Mouse (Mus musculus) megakaryocyte, embryonic 14.5 days (primary cell): ENCODE results near the gene Haus4. TPM values are rescaled to one million over a fixed set of nuclear protein-coding genes. Genes with fewer than 3 reads are reported as not detected.

Experiments used
- H3K27me3 ChIP-seq: replicated peaks from 2 replicates; pipeline ENCODE3; 2012; ENCODE audit warnings: inconsistent platforms
- H3K36me3 ChIP-seq: replicated peaks from 2 replicates; pipeline ENCODE3; 2012; ENCODE audit warnings: low read length, inconsistent platforms, mixed read lengths
- H3K4me1 ChIP-seq: 2 replicates; pipeline ENCODE4 v1.6.1; 2012; ENCODE audit warnings: inconsistent platforms
- H3K4me3 ChIP-seq: replicated peaks from 2 replicates; pipeline ENCODE3; 2012; ENCODE audit warnings: moderate library complexity, mild to moderate bottlenecking, inconsistent platforms
- H3K9me3 ChIP-seq: 2 replicates; pipeline ENCODE4 v1.6.1; 2012; ENCODE audit warnings: inconsistent platforms
- FLI1 ChIP-seq: IDR thresholded peaks from 2 replicates; pipeline ENCODE4 v1.6.1; 2012; ENCODE audit warnings: low read length, inconsistent platforms, mixed read lengths
- GATA1 ChIP-seq: IDR thresholded peaks from 3 replicates; pipeline ENCODE4 v1.6.1; 2012; ENCODE audit warnings: mixed read lengths, low read length, inconsistent platforms, borderline replicate concordance
- polyA plus RNA-seq: library from polyadenylated mRNA; stranded (reverse); fragments of >175 nt; gene quantifications from 2 replicates; pipeline ENCODE4 v1.2.3, GENCODE M21; 2012; ENCODE audit warnings: low replicate concordance; ENCODE audit not compliant: insufficient read depth

The Haus4 gene
- polyA plus RNA-seq, 1 experiment: 21.3 TPM

DNA sequence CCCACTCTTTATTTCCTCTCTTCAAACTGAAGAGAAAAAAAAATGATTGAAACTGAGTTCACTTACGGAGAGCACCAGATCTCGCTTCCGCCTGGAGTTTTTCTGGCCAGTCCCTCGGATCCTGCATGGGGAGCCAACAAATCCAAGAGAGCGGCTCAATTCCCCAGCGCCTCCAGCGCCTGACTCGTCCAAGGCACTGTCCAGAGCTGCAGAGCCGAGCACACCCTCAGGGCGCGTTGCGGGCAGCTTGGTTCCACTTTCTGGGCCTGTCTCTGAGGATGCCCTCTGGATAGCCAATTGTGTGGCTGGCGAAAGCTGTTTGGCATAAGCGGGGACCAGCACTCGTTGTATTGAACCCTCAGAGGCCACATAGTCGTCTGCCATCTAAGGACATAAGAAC, 36.6 kb upstream of the Haus4 start:
- H3K9me3 ChIP-seq: no peaks in the 10 kb centered on the region

DNA sequence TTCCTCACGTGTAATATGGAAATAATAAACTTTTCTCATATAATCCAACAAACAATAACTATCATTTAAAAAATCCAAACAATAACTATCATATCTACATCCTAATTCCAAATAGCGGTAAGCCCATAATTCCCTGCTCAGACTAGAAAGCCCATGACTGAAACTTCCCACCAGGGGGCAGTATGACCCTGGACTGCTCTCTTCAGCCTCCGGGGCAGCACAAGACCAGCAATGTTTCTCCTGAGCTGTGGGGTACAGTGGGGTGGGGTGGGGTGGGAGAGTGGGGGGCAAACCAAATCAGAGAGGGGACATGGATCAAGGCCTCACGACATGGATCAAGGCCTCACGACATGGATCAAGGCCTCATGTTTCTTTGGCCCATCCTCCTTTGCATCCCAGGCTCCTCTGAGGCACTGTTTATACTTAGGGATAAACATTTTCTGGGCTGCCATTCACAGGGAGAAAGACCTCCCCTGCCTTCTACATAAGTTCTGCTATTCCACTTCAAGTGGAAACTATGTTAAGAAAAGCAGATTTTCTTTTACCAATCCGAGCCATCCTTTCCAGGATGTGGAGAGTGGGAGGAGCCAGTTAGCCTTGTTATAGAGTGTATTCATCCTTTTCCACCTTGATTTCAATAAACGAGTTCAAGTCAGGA, 29.4 kb upstream of the Haus4 start:
- peaks cover 33% of the 10 kb centered on the region for H3K36me3 ChIP-seq
- peaks cover 41% of the 10 kb centered on the region for H3K4me1 ChIP-seq
- H3K9me3 ChIP-seq: no peaks in the 10 kb centered on the region
- no peak overlapping the region for H3K4me3 ChIP-seq
- H3K27me3 ChIP-seq: no peaks in the 10 kb centered on the region
- TF ChIP-seq GATA1 (no peak), FLI1 (no peak)

More for the DNA sequence above, 36.6 kb upstream of the Haus4 start:
- H3K4me1 ChIP-seq: peaks cover 64% of the 10 kb centered on the region
- TF ChIP-seq GATA1 (no peak), FLI1 (no peak)
- H3K4me3 ChIP-seq: no peak overlapping the region
- H3K27me3 ChIP-seq: no peaks in the 10 kb centered on the region
- peaks cover 34% of the 10 kb centered on the region for H3K36me3 ChIP-seq

DNA sequence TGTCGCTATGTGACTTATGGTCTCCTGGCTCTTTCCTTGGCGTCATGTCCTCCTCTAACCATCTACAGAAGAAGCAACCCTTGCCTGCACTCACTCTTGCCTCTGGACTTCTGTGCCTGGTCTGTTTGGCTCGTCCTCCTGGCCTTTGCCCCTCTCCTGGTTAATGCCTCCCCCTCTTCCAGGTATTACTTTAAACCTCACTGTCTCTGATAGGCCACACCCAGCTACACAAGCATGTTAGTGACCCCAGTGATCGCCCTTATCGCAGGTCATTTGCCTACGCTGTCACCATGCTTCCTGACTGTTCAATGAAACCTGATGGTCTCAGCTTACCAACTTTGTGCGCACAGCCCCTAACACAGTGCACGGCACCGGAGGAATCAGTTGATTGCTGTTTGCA, 28.1 kb upstream of the Haus4 start:
- peak overlapping the region; percentile 47 for H3K4me3 ChIP-seq
- H3K27me3 ChIP-seq: peaks cover 2% of the 10 kb centered on the region
- peaks cover 33% of the 10 kb centered on the region for H3K36me3 ChIP-seq
- H3K9me3 ChIP-seq: no peaks in the 10 kb centered on the region
- TF ChIP-seq FLI1 (no peak), GATA1 (no peak)
- peaks cover 43% of the 10 kb centered on the region for H3K4me1 ChIP-seq

DNA sequence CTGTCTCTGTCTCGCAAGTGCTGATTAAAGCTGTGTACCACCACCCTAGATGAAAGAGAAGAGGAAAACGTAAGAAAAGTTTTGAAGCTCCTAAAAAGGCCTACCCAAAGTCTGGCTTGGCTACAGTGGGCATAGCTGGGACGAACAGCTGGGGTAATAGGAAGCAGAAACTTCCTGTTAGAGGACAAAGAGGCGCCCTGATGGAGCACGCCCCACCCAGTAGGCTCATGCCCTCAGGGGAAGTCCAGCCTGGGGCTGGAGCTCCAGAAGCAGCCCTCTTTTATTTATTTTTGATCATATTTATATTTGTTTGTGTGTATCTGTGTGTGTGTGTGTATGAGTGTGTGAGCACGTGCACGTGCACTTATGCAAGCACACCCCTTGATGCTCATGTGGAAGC, 25.2 kb upstream of the Haus4 start:
- Histone ChIP-seq H3K27me3 (peaks cover 31% of the 10 kb centered on the region), H3K9me3 (no peaks in the 10 kb centered on the region), H3K4me3 (no peak overlapping the region), H3K36me3 (peaks cover 17% of the 10 kb centered on the region), H3K4me1 (peaks cover 64% of the 10 kb centered on the region)
- no peak for TF ChIP-seq FLI1
- no peak for TF ChIP-seq GATA1

DNA sequence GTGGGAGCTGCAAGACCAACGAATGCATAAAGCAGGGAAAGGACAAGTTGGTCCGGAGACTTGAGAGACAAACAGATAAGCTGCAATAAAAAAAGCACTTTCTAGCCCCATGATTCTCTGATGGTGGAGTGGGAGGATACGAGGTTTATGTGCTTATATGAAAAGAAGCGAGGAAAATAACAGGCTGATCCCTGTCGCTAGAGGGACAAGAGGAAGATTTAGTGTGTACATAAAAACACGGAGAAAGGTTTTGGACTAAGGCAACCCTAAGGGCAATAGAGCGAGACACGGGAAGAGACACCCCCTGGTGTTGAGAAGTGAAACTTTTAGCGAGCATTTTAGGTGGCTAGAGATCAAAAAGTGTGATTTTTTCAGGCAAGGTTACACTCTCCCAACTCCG, 23.6 kb upstream of the Haus4 start:
- H3K9me3 ChIP-seq: no peaks in the 10 kb centered on the region
- peaks cover 47% of the 10 kb centered on the region for H3K27me3 ChIP-seq

DNA sequence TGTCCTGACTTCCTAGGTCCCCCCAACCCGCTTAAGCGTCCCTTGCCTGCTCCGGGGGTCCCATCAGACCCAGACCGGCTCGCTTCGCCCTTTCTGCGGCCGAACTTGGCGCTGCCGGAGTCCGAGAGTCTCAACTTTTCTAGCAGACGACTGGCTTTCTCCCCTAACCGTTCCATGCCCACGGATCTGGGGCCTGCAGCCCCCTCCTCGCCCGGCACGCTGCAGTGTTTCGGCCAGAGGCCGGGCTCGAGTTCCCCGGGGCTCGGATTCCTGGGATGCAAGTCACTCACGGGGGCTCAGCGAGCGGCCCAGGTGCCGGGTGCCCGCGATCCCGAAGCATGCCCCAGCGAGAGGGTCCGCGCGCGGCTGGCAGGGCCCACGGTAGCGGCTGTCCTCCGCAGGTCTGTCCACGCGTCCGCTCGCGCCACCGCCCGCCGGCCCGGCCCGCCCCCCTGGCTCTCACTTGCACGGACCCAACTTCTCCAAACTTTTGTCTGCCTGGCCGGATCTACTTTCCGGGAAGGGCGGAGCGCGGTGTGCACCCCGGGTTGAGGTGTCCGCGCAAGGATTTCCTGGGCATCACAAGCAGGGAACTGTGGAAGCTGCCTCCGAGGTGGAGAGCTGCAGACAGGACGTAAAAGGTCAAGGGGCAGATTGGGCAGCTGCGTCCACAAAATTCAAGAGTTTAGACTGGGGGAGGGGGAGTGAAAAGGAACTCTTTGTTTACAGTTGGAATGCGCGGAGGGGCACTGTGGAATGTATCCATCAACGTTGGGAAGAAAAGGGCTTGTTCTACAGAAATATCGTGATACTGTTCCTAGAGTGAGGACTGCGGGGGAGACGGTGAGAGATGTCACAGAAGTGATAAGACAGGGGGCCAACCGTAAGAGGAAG, 22.9 kb upstream of the Haus4 start, which contains the start of gene Ajuba:
Ajuba (minus strand) TSS at position 470 of the 894 bp plus-strand sequence.
- Histone ChIP-seq H3K4me1 (peaks cover 70% of the 10 kb centered on the region), H3K9me3 (no peaks in the 10 kb centered on the region), H3K4me3 (peak within 1 kb of the TSS; percentile 94), H3K36me3 (no peaks in the 10 kb centered on the region), H3K27me3 (peaks cover 48% of the 10 kb centered on the region)
- TF ChIP-seq GATA1 (no peak), FLI1 (no peak)

More for the DNA sequence above, 23.6 kb upstream of the Haus4 start:
- Histone ChIP-seq H3K4me3 (peak overlapping the region; percentile 94), H3K4me1 (peaks cover 70% of the 10 kb centered on the region), H3K36me3 (peaks cover 6% of the 10 kb centered on the region)
- TF ChIP-seq GATA1 (no peak), FLI1 (no peak)

DNA sequence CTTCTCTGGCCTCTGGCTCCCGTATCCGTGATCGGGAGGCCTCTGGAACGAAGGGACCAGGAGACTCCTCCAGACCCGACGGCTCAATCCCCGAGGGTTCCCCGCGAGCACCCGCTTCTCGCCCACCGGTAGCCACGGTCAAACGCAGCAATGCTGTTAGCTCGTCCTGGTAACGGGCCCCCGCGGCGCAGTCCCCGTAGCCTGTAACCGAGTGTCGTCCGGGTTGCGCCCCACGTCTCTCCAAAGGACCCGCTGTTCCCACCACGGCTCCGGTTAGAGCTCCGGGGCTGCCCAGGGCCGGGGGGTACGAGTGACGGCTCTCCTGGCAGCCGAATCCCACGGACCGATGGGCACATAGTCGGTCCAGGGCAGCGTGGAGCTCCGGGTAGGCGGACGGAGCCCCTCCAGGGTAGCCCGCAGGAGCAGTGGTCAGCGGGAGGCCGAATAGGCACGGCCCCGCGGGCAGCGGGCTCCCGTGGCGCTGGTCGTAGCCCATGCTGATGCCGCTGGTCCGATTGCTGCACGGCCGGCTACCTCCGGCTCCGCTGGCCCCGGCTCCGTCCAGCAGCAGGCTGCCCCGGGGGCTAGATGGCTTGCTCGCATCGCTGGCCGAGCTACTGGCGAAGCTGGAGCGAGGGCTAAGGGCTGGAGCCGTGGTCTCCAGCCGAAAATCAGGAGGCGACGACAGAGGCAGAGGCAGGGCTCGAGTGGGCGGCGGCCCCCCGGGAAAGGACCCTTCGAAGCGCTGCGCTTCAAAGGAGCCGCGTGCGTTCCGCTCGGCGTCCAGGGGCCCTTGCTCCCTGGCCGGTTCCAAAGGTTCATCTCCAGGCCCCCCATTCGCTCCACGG, 22.0 kb upstream of the Haus4 start:
- peaks cover 53% of the 10 kb centered on the region for H3K27me3 ChIP-seq
- H3K36me3 ChIP-seq: peaks cover 3% of the 10 kb centered on the region
- no peaks in the 10 kb centered on the region for H3K9me3 ChIP-seq
- TF ChIP-seq GATA1 (no peak), FLI1 (no peak)
- H3K4me1 ChIP-seq: peaks cover 69% of the 10 kb centered on the region
- H3K4me3 ChIP-seq: peak overlapping the region; percentile 94

DNA sequence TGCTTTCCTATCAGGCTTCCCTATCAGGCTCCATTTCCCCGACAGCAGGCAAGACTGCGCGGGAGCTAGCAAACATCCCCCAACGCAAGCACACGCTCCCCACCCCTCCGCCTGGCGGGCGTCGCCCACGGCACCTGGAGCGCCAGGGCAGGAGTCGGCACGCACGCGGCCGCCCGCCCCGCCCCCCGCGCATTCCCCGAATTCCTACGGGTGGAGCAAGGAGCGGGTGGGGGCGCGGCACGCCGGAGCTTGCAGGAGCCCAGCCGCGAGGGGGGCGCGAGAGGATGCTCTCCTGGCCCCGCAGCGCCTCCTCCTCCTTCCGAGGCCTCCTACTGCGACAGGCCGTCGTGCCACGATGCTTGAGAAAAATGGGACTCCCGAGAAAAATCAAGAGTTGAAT, 21.2 kb upstream of the Haus4 start:
- H3K4me3 ChIP-seq: peak overlapping the region; percentile 79
- H3K4me1 ChIP-seq: peaks cover 66% of the 10 kb centered on the region
- H3K9me3 ChIP-seq: no peaks in the 10 kb centered on the region
- H3K36me3 ChIP-seq: peaks cover 9% of the 10 kb centered on the region
- TF ChIP-seq FLI1 (no peak), GATA1 (no peak)
- peaks cover 60% of the 10 kb centered on the region for H3K27me3 ChIP-seq

DNA sequence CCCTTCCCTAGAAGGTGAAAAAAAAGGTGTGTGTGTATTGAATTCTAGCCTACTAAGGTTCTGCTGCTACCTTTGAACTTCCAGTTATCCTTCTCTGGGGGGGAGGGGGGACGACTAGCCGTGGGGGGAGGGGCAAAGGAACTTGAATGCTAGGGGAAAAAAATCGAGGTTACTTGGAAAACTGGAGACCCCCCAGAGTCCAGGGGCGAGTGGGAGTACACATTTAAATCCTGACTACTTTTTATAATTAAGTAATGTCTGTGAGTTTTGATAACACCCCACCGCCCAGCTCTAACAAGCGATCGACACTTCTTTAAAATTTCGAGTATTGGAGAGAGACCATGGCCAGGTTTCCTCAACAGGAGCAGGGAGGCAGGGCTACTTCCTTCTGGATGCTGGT, 20.6 kb upstream of the Haus4 start:
- TF ChIP-seq GATA1 (no peak), FLI1 (no peak)
- H3K4me3 ChIP-seq: no peak overlapping the region
- peaks cover 11% of the 10 kb centered on the region for H3K36me3 ChIP-seq
- peaks cover 66% of the 10 kb centered on the region for H3K4me1 ChIP-seq
- H3K27me3 ChIP-seq: peaks cover 62% of the 10 kb centered on the region
- no peaks in the 10 kb centered on the region for H3K9me3 ChIP-seq
